Mouse (Mus musculus) embryonic stem cell, embryonic (primary cell): ENCODE results near the gene Igfbp1.

Experiments used
- CTCF ChIA-PET, 4 experiments: fragments of 300-600 bp in 2 of 4; fragments of 350-600 bp in 2 of 4; sonication (Branson Sonifier 250); formaldehyde crosslinking; loops; one replicate each; lab custom pipeline; 2022; ENCODE audit warnings: inconsistent platforms in 2 of 4; lab: Charles Lee
- POLR2A ChIA-PET, 4 experiments: fragments of 300-600 bp in 2 of 4; fragments of 350-600 bp in 2 of 4; sonication (Branson Sonifier 250); formaldehyde crosslinking; loops; one replicate each; lab custom pipeline; 2022; ENCODE audit warnings: antibody characterized with exemption in 4 of 4, inconsistent platforms in 1 of 4; lab: Charles Lee

The Igfbp1 gene

GRCm38 (mm10) chr11:7197491-7197941 lies at the start of gene Igfbp1:
TSS of gene Igfbp1 (plus strand) at chr11:7197782.
- CTCF ChIA-PET: interaction anchor here in 1 of 4 experiments (1.0 kb wide), 1 partner anchor 17 kb away, joined by 4 read pairs; the partner anchor contains the start of gene Igfbp3

GRCm38 (mm10) chr11:7147945-7148344 lies 49.6 kb upstream of the Igfbp1 start:
- CTCF ChIA-PET: interaction anchor here in 2 of 4 experiments (0.9 to 1.9 kb wide), 2 partner anchors 13 to 14 kb away, joined by 3 to 7 read pairs; no protein-coding TSS in a partner anchor
- POLR2A ChIA-PET: no interaction called here

More at GRCm38 (mm10) chr11:7197491-7197941, at the start of gene Igfbp1:
- POLR2A ChIA-PET: interaction anchor here in 1 of 4 experiments (0.6 kb wide), 1 partner anchor 550 kb away, joined by 3 read pairs; no protein-coding TSS in a partner anchor

- POLR2A ChIA-PET: interaction anchor here in 1 of 4 experiments (0.7 to 1.0 kb wide), 2 partner anchors 10 to 124 kb away, joined by 3 read pairs; no protein-coding TSS in a partner anchor
These were observed 48.1 kb upstream of the Igfbp1 start for GRCm38 (mm10) chr11:7149471-7149870.

GRCm38 (mm10) chr11:7150511-7150910 lies 47.1 kb upstream of the Igfbp1 start:
- ChIA-PET CTCF (interaction anchor here in 1 of 4 experiments (1.1 kb wide), 1 partner anchor 11 kb away, joined by 3 read pairs; no protein-coding TSS in a partner anchor), POLR2A (no interaction called here)

More at GRCm38 (mm10) chr11:7149471-7149870, 48.1 kb upstream of the Igfbp1 start:
- CTCF ChIA-PET: interaction anchor here in 2 of 4 experiments (1.1 to 1.5 kb wide), 2 partner anchors 12 kb away, joined by 4 to 6 read pairs; no protein-coding TSS in a partner anchor

- ChIA-PET CTCF (interaction anchor here in 1 of 4 experiments (1.2 kb wide), 1 partner anchor 9 kb away, joined by 4 read pairs; no protein-coding TSS in a partner anchor), POLR2A (no interaction called here)
These were observed 45.2 kb upstream of the Igfbp1 start for GRCm38 (mm10) chr11:7152371-7152770.

- POLR2A ChIA-PET: no interaction called here
- CTCF ChIA-PET: no interaction called here
These were observed 44.5 kb upstream of the Igfbp1 start for GRCm38 (mm10) chr11:7153081-7153480.

GRCm38 (mm10) chr11:7156427-7156826 lies 41.2 kb upstream of the Igfbp1 start:
- POLR2A ChIA-PET: no interaction called here
- CTCF ChIA-PET: no interaction called here

- CTCF ChIA-PET: no interaction called here
These were observed 39.4 kb upstream of the Igfbp1 start for GRCm38 (mm10) chr11:7158196-7158595.

GRCm38 (mm10) chr11:7160146-7160545 lies 37.4 kb upstream of the Igfbp1 start:
- ChIA-PET POLR2A (interaction anchor here in 1 of 4 experiments (1.3 kb wide), 1 partner anchor 281 kb away, joined by 3 read pairs; no protein-coding TSS in a partner anchor), CTCF (interaction anchor here (0.5 to 2.3 kb wide), 6 partner anchors 19 to 531 kb away, joined by 3 to 9 read pairs (median 4); partner anchors contain the start of gene Ramp3 (in 1 of the 4))

More at GRCm38 (mm10) chr11:7158196-7158595, 39.4 kb upstream of the Igfbp1 start:
- POLR2A ChIA-PET: no interaction called here

GRCm38 (mm10) chr11:7160637-7161101 lies 36.9 kb upstream of the Igfbp1 start:
- CTCF ChIA-PET: interaction anchor here (0.5 to 2.3 kb wide), 11 partner anchors 11 to 601 kb away, joined by 3 to 9 read pairs (median 3); partner anchors contain the start of gene Ramp3 (in 2 of the 4)
- POLR2A ChIA-PET: interaction anchor here in 1 of 4 experiments (1.3 kb wide), 1 partner anchor 281 kb away, joined by 3 read pairs; no protein-coding TSS in a partner anchor

GRCm38 (mm10) chr11:7161502-7162174 lies 35.9 kb upstream of the Igfbp1 start:
- CTCF ChIA-PET: interaction anchor here (0.5 to 2.3 kb wide), 59 partner anchors 8 to 607 kb away, joined by 3 to 13 read pairs (median 4); partner anchors contain the start of genes Adcy1 (in 2 of the 4) and Ramp3 (in 2 of the 4)
- POLR2A ChIA-PET: interaction anchor here (0.6 to 1.1 kb wide), 5 partner anchors 26 to 301 kb away, joined by 3 read pairs; partner anchors contain the start of gene Igfbp3 (in 1 of the 4)

GRCm38 (mm10) chr11:7164416-7164815 lies 33.2 kb upstream of the Igfbp1 start:
- CTCF ChIA-PET: no interaction called here
- POLR2A ChIA-PET: no interaction called here

- POLR2A ChIA-PET: no interaction called here
- CTCF ChIA-PET: interaction anchor here in 1 of 4 experiments (1.1 kb wide), 1 partner anchor 8 kb away, joined by 4 read pairs; no protein-coding TSS in a partner anchor
These were observed 27.9 kb upstream of the Igfbp1 start for GRCm38 (mm10) chr11:7169645-7170044.

- CTCF ChIA-PET: interaction anchor here in 3 of 4 experiments (0.8 to 1.2 kb wide), 3 partner anchors 12 kb away, joined by 3 to 5 read pairs (median 4); no protein-coding TSS in a partner anchor
- POLR2A ChIA-PET: interaction anchor here in 1 of 4 experiments (0.5 kb wide), 1 partner anchor 544 kb away, joined by 3 read pairs; no protein-coding TSS in a partner anchor
These were observed 23.9 kb upstream of the Igfbp1 start for GRCm38 (mm10) chr11:7173664-7174063.

GRCm38 (mm10) chr11:7178724-7179123 lies 18.9 kb upstream of the Igfbp1 start:
- CTCF ChIA-PET: no interaction called here
- POLR2A ChIA-PET: no interaction called here

GRCm38 (mm10) chr11:7179276-7179675 lies 18.3 kb upstream of the Igfbp1 start:
- ChIA-PET CTCF (interaction anchor here in 1 of 4 experiments (0.6 kb wide), 1 partner anchor 14 kb away, joined by 5 read pairs; no protein-coding TSS in a partner anchor), POLR2A (no interaction called here)

- CTCF ChIA-PET: no interaction called here
These were observed 15.1 kb upstream of the Igfbp1 start for GRCm38 (mm10) chr11:7182409-7183042.

GRCm38 (mm10) chr11:7184420-7184819 lies 13.2 kb upstream of the Igfbp1 start:
- ChIA-PET POLR2A (interaction anchor here in 1 of 4 experiments (1.3 kb wide), 1 partner anchor 10 kb away, joined by 3 read pairs; no protein-coding TSS in a partner anchor), CTCF (no interaction called here)

More at GRCm38 (mm10) chr11:7182409-7183042, 15.1 kb upstream of the Igfbp1 start:
- POLR2A ChIA-PET: no interaction called here
